Mouse (Mus musculus): Measurements from ENCODE around the gene Ccdc113.

- TF ChIP-seq CTCF (IDR thresholded peaks at IDR 0.05; ENCODE audit: low read depth) (no peak), EP300 (optimal IDR thresholded peaks at IDR 0.05) (no peak)
Measured at GRCm38 (mm10) chr8:95551577-95551976, 17.7 kb downstream of the Ccdc113 start.
